Mouse (Mus musculus) cerebellum, adult 2 months (tissue): ENCODE measurements at regions not wholly inside any gene's neighbourhood (a gene's known extent, or its start where the extent isn't known, plus 50 kb on each side); places are given as distances from the start of the nearest gene placed in this dataset.

ENCODE experiments used
- DNase-seq, 2 experiments: peaks; one replicate each; pipeline ENCODE4 v3.0.0; 2021
- H3K27ac ChIP-seq: fragments of 200-500 bp; 2 replicates; pipeline ENCODE4 v1.5.1; 2012; ENCODE audit warnings: low read length, control low read depth, inconsistent platforms; ENCODE audit not compliant: insufficient read depth
- H3K27me3 ChIP-seq: fragments of 200-500 bp; 2 replicates; pipeline ENCODE4 v1.6.1; 2012; ENCODE audit warnings: inconsistent platforms, mild to moderate bottlenecking, low read length, moderate library complexity; ENCODE audit not compliant: control insufficient read depth, insufficient read depth
- H3K4me1 ChIP-seq: fragments of 200-500 bp; 2 replicates; pipeline ENCODE4 v1.6.1; 2011; ENCODE audit warnings: low read length; ENCODE audit not compliant: control insufficient read depth, insufficient read depth
- H3K4me3 ChIP-seq: fragments of 200-500 bp; replicated peaks from 2 replicates; pipeline ENCODE3; 2011; ENCODE audit warnings: mild to moderate bottlenecking, low read depth, low read length, control low read depth; ENCODE audit not compliant: insufficient read depth
- CTCF ChIP-seq: fragments of 200-500 bp; IDR thresholded peaks from 2 replicates; pipeline ENCODE4 v1.5.1; 2011; ENCODE audit warnings: low read depth, mild to moderate bottlenecking, control low read depth, low read length, moderate library complexity, borderline replicate concordance; ENCODE audit not compliant: insufficient read depth
- POLR2A ChIP-seq: fragments of 200-500 bp; IDR thresholded peaks from 2 replicates; pipeline ENCODE4 v1.6.1; 2011; ENCODE audit warnings: low read length, control low read depth, borderline replicate concordance; ENCODE audit not compliant: insufficient read depth
- WGBS: fragments of 180-500 bp; shearing (Covaris S2); methylation state at CpG from one replicate; pipeline ENCODE4 v1.1.7; 2018; 5-methylcytosine and 5-hydroxymethylcytosine counted together

GRCm38 (mm10) chr14:89076014-89076413, 604.8 kb upstream of the Pcdh20 start:
- DNase-seq, result no peak
- whole genome bisulfite sequencing, result 90% methylated on average over 1 of the region's 1 CpGs
- H3K4me1 ChIP-seq, result no peaks in the 10 kb centered on the region
- no peaks in the 10 kb centered on the region for H3K27me3 ChIP-seq
- H3K4me3 ChIP-seq, result no peak overlapping the region
- no peak overlapping the region for H3K27ac ChIP-seq
- TF ChIP-seq POLR2A (no peak), CTCF (no peak)

DNA sequence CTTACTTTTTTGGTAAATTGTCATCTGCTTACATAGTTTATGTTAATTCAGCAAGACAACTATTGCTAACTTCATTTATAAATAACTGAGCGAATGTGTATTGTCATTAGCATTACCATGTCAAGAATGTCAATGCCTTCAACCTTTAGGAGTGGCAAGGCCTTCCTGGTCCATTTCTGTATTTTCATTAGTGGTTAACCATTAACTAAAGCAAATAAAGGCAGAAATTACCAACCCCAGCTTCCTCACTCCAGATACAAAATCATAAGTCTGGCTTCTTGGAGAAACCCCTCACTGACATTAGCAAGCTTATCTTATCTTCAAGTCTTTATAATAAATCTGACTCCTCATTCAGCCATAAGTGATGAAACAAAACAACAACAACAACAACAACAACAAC, 592.8 kb upstream of the Pcdh20 start:
- no peak for TF ChIP-seq POLR2A
- no peak for TF ChIP-seq CTCF

GRCm38 (mm10) chr14:89062583-89063436, 591.6 kb upstream of the Pcdh20 start:
- no peak for DNase-seq
- Histone ChIP-seq H3K4me3 (no peak overlapping the region), H3K27me3 (no peaks in the 10 kb centered on the region), H3K27ac (no peak overlapping the region), H3K4me1 (no peaks in the 10 kb centered on the region)
- WGBS, result 37% methylated on average over 5 of the region's 5 CpGs
- no peak for TF ChIP-seq CTCF
- no peak for TF ChIP-seq POLR2A

More for the DNA sequence above, 592.8 kb upstream of the Pcdh20 start:
- Histone ChIP-seq H3K27me3 (no peaks in the 10 kb centered on the region), H3K4me3 (no peak overlapping the region), H3K27ac (no peak overlapping the region), H3K4me1 (no peaks in the 10 kb centered on the region)
- no peak for DNase-seq
- WGBS, result 88% methylated on average over 1 of the region's 1 CpGs

DNA sequence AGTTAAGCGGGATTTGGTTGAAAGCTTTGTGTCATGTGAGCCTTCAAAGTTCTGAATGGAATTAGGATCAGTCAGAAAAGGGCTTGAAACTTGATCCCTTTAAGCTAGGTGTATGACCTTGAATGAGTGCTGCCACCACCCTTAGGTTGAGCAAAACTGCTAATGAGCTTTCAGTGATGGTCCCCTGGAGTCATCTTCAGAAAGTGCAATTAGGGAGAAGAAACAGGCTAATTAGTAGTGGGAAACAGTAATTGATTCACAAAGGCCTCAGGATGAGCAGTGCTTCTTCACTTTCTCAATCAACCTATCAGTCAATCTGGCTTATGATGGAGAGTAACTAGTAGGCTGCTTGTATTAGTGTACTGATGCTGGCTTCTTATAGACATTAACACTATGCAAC, 590.1 kb upstream of the Pcdh20 start:
- no peaks in the 10 kb centered on the region for H3K4me1 ChIP-seq
- DNase-seq, result no peak
- 82% methylated on average over 1 of the region's 1 CpGs for WGBS
- no peak for TF ChIP-seq CTCF
- no peak for TF ChIP-seq POLR2A
- no peak overlapping the region for H3K27ac ChIP-seq
- H3K27me3 ChIP-seq, result no peaks in the 10 kb centered on the region
- no peak overlapping the region for H3K4me3 ChIP-seq

GRCm38 (mm10) chr14:89034390-89034789, 563.2 kb upstream of the Pcdh20 start:
- no peak for DNase-seq
- H3K27me3 ChIP-seq, result no peaks in the 10 kb centered on the region
- H3K27ac ChIP-seq, result no peak overlapping the region
- TF ChIP-seq CTCF, result no peak
- no peak for TF ChIP-seq POLR2A
- no peaks in the 10 kb centered on the region for H3K4me1 ChIP-seq
- no peak overlapping the region for H3K4me3 ChIP-seq

DNA sequence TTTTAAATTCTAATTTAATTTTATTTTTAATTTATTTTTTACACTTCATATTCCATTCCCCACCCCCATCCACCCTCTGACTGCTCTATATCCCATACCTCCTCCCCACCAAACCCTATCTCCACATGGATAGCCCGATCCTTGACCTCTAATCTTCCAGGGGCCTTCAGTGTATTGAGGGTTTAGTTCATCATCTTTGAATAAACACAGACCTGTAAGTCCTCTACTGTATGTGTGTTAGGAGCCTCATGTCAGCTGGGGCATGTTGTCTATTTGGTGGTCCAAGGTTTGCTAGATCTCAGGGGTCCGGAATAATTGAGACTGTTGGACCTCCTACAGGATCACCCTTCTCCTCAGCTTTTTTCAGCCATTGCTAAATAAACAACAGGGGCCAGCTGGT, 540.2 kb upstream of the Pcdh20 start:
- Histone ChIP-seq H3K27ac (no peak overlapping the region), H3K4me3 (no peak overlapping the region), H3K27me3 (no peaks in the 10 kb centered on the region), H3K4me1 (no peaks in the 10 kb centered on the region)
- no peak for TF ChIP-seq CTCF
- TF ChIP-seq POLR2A, result no peak
- 99% methylated on average over 2 of the region's 2 CpGs for WGBS
- DNase-seq, result no peak

DNA sequence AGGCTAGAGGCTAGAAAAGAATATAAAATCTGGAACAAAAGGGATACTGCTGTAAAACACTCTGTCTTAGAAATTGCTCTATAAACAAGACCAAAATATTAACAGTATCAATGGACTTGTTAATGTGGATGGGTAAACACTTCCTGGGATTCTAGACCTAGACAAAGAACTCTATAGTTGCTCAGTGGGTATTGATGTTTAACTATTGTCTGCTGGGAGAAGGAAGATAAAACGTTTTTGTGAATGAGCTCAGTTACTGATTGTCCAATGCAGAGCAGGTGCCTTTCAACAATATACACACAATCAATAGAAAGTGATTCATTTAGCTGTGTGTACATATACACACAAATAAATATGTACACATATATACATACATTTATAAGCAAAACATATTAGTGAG, 538.5 kb upstream of the Pcdh20 start:
- Histone ChIP-seq H3K4me3 (no peak overlapping the region), H3K4me1 (no peaks in the 10 kb centered on the region), H3K27ac (no peak overlapping the region), H3K27me3 (no peaks in the 10 kb centered on the region)
- WGBS, result 17% methylated on average over 1 of the region's 1 CpGs
- no peak for DNase-seq
- TF ChIP-seq CTCF, result no peak
- TF ChIP-seq POLR2A, result no peak

GRCm38 (mm10) chr14:88981895-88982294, 510.7 kb upstream of the Pcdh20 start:
- no peak; the same call in 1 of the 2 replicates for TF ChIP-seq CTCF
- TF ChIP-seq POLR2A, result no peak
- DNase-seq, result peak in 1 of 2 experiments; percentile 0
- no peak overlapping the region for H3K27ac ChIP-seq
- 7% methylated on average over 6 of the region's 6 CpGs for WGBS
- H3K27me3 ChIP-seq, result no peaks in the 10 kb centered on the region
- no peaks in the 10 kb centered on the region for H3K4me1 ChIP-seq
- H3K4me3 ChIP-seq, result no peak overlapping the region
